Mouse (Mus musculus) gastrocnemius, adult 18-20 months (tissue): Measurements from ENCODE around the gene Atp6v0a1. TPM values are rescaled to one million over a fixed set of nuclear protein-coding genes. Genes with fewer than 3 reads are reported as not detected.

ENCODE experiments used
- DNase-seq: peaks from one replicate; pipeline ENCODE4 v3.0.0; 2021; ENCODE audit warnings: low spot score
- total RNA-seq, 2 experiments: library from RNA; stranded (reverse); gene quantifications; 2 replicates each; pipeline ENCODE4 v1.2.3; 2021

Gene Atp6v0a1
- total RNA-seq, 2 experiments from 2014 or later: 57.0 to 74.4 TPM

DNA sequence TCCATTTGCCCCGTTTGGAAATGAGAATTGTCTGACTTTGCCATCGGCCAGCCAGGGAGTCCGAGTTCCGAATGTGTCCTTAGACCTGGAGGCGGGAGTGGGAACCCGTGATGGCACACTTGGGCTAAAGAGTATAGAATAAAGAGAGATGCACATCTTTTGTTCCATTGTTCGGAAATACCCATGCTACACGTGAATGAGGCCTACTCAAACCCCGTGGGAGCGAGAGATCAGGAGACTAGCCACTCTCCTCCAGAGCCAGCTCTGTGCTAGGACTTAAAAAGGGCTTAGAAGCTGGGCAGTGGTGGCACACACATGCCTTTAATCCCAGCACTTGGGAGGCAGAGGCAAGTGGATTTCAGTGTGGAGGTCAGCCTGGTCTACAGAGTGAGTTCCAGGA is 50.2 kb downstream of the Atp6v0a1 start:
- no peak for DNase-seq

DNA sequence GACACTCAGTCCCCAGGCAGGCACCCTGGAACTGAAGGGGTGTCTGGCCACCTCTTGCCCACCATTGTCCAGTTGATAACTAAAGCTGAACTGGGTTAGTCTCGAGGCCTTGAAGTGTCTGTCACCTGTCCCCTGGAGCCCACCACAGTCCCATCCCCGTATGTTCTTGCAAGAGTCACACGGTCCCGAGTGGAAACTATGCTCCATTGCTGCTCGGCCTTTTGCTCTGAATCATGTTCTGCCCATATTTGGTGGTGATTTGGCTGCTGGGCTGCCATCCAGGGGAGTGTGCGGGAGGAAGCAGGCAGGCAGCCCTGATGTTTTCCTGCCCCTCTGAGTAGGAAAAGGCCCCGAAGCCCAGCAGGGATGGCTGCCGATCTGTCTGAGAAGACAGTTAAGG is 50.9 kb downstream of the Atp6v0a1 start:
- peak; percentile 64 for DNase-seq

DNA sequence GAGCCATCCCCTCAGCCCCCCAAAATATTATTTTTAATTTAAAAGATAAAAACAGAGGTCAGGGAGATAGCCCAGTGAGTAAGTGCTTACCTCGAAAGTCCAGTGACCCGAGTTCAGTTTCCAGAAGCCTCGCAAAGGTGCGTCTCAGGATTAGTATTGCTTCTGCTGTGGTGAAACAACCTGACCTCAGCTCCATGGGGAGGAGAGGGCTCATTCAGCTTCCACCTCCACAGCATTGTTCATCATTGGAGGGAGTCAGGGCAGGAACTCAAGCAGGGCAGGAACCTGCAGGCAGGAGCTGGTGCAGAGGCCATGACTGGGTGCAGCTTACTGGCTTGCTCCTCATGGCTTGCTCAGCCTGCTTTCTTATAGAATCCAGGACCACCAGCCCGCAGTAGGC is 51.8 kb downstream of the Atp6v0a1 start:
- no peak for DNase-seq

DNA sequence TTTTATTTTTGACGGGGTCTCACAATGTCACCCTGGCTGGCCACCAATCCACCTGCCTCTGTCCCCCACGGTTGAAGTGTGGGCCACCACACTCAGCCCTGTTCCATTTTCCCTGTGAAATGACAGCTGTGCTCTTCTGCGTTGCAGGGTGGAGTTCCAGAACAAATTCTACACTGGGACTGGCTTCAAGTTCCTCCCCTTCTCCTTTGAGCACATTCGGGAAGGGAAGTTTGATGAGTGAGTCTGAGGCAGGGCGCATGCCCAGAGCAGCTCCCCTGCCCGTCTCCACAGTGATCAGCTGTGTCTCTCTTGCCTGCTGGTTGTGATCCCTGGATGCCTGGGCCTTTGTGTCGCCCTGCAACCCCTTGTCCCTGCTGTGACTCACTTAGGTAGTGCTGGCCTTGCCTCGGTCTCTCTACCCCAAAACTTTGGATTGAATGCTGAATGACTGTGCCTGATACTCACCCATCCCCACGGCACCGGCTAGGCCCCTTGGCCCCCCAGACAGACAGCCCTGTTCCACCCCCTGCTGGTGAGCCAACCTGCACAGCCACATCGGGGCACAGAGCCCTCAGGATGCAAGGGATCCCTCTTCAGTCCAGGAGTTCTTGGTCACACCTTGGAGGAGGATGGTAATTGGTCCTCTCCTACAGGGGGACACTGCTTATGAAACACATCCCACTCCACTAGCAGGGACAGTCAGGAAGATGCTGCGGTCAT is 53.1 kb downstream of the Atp6v0a1 start:
- DNase-seq: peak; percentile 75

DNA sequence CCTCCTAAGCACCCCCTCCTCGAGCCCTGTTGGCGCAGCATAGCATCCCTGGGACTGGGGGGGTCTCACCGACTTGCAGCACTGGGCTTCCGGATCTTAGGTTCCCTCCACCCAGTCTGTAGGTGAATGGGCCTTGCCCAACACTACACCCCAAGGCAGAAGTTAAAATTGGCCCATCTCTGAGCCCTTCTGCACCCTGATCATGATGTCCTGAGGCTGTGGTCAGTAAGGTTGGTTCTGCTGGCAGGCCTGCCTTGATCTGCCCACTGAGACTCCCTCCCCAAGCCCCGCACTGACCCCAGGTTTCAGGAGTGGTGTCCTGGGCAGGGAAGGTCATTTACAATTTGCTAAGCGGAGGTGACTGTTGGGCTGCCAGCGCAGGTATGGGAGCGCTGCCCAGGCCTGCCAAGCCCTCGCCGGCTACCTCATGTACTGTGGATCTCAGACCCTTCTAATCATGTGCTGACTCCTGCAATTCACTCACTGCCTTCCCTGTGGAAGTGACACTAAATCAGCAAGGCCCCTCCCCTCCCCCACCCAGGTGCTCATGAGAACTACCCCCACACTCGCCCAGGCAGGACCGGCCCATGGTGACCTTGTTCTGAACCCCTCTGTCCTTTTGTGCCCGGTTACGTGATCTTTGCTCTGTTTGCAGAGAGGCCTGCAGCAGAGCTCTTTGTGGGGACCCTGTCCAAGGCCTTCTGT is 53.9 kb downstream of the Atp6v0a1 start:
- DNase-seq: no peak

DNA sequence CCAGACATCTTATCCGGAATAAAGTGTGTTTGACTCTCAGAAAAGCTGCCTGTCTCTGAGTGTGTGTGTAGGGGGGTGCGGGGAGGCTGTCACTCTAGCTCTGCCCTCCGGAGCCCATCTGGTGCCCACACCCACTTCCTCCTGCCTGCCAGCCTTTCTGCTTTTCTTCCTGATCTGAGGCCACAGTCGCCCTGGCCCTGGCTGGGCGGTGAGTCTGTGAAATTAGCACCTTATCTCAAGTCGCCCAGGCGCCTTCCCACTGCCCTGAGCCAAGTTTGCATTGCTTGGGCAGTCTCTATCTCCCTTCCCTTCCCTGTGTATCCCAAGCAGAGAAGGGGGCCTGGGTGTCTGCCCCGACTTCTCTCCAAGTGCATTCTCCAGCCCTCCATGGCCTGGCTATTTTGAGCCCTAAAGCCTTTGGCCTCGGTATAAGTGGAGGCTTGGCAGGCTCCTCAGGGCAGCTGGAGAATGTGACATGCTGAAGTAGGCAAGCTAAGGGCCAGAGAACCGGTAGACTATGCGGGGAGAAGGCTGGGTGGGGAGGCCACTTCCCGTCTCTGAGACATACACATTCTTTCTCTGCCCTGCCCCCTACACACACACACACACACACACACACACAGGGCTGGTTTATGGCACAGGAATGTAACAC is 54.5 kb downstream of the Atp6v0a1 start:
- peak; percentile 82 for DNase-seq

DNA sequence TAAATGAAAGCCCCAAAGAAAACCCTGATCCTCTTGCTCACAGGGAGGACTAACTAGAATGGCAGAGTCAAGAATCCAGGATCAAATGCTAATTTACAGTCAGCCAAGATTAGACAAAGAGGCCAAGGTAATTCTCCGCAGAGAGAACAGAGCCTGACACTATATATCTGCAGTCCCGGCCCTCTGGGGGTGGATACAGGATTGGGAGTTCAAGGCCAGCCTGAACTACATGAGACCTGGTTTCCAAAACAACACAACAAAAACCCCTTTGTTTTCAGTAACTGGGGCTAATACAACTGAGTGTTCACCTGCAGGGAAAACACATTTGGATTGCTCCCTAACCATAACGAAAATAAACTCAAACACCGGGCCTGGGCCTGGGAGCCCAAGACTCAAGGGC is 55.2 kb downstream of the Atp6v0a1 start:
- DNase-seq: no peak

DNA sequence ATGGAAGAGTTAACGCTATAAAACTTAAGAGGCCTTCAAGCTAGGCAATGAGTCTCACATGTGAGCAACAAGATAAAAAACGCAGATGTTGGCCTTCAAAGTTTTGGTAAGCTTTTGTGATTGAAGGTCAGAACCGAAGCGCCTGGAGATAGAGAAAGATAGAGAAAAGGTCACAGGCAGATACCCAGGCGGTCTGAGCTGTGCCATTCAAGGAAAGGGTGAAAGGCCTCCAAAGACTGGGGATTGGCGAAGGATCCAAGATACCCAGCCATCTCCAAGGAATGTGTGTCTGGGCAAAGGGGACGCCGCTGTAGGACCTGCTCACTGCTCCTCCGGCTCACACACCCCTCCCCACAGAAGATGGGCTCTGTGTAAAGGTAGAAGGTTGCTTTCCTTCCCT is 55.8 kb downstream of the Atp6v0a1 start:
- DNase-seq: no peak

DNA sequence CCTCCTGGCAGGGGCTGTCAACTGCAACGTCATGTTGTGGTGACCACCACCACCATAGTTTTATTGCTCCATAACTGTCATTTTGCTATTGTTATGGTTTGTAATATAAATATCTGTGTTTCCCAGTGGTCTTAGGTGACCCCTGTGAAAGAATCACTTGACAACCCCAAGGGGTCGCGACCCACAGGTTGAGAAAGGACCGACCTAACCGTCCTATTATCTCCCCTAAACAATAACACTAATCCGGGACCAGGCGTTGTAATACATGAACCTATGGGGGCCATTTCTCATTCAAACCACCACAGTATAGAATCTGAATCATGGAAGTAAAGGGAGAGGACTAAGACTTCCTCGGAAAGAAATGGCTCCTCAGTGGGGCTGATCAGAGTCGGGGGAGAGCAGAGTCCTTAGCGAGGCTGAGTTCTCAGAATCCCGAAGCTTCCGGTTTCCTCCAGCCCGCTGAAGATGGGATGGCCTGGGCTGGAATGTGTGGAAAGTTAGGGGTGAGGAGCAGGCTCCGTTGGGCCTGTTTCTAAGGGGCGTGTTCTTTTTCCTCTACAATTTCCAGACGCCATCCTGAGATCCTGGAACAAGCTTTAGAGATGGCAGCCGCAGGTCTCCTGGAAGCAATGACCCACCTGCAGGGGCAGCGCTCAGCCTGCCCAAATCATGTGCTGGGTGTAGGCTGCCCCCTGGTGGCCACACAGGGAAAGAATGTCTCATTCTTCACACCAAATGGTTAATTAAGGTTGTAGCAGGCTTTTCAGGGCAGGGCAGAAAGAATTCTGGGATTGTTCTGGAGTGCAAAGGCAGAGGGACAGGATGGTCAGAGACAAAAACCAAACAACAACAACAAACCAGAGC is 57.5 kb downstream of the Atp6v0a1 start:
- DNase-seq: peak; percentile 79

DNA sequence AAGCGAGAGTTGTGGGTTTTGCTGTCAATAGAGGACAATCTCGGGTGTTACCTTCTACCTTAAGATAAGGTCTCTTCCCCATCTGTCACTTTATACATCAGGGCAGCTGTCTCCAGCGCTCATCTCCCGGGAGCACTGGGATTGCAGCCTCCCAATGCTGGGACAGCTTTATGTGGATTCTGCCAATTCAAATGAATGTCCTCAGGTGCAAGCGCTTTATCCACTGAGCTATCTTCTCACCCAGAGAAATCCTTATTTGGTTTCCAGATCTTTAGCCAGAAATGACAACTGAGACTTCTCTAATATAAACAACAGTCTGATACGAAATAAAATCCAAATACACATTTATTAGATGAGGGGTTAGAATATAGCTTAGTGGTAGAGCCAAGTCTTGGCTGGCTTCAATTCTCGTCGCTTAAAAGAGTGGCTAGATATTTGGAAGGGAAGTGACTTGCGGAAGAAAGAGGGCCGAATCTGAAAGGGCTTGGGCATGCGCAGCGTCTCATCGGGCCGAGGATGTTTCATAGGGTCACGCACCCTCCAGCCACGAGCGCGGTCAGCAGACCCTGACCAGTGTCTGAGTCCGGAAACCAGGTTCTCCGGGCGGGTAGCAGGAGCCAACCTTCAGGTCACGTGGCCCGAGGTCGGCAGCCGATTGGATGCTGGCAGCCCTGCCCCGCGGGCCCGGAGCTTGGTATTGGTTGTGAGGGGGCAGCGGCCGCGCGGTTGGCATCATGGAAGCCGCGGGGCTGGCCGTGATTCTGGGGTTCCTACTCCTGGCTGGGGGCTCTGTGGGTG is 60.3 kb downstream of the Atp6v0a1 start, which contains the start of gene Naglu:
Gene Naglu, plus strand, starts transcription at position 622 of the 798 bp plus-strand sequence.
- peak; percentile 97 for DNase-seq

DNA sequence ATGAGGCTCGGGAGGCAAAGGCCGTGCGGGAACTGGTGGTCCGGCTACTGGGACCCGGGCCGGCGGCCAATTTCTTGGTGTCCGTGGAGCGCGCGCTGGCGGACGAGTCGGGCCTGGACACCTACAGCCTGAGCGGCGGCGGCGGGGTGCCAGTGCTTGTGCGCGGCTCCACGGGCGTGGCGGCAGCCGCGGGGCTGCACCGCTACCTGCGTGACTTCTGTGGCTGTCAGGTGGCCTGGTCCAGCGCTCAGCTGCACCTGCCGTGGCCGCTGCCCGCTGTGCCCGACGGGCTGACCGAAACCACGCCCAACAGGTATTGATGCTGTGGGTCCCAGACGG is 60.9 kb downstream of the Atp6v0a1 start:
- DNase-seq: no peak

DNA sequence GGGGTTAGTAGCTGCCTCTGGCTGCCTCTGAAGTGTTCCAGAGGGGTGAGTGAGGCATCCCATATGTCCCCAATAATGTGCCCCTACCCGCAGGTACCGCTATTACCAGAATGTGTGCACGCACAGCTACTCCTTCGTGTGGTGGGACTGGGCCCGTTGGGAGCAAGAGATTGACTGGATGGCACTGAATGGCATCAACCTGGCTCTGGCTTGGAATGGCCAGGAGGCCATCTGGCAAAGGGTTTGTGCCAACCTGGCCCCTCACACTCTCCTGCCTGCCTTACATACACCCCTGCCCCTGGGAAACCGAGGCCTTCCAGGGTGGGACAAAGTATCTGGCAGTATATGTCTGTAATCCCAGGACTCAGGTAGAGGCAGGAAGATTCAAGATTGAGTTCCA is 61.7 kb downstream of the Atp6v0a1 start:
- no peak for DNase-seq

DNA sequence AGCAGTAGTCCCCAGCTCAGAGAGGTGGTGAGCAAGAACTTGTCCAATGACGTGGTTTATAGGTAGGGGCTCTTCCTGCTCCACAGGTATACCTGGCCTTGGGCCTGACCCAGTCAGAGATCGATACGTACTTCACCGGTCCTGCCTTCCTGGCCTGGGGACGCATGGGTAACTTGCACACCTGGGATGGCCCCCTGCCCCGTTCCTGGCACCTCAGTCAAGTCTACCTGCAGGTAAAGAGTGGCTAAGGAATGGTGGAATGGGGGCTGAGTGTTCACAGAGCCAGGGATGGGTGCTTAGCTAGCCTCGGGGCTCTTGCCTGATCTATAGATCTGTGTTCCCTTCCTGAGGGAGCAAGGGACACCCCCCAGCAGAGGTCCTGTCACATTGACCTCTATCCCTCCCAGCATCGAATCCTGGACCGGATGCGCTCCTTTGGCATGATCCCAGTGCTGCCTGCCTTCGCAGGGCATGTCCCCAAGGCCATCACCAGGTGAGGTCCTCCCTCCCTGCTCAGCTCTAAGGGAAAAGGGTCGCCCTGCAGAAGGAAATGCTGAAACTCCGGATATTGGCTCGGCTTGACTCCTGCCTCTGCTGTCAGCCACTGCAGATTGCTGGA is 62.7 kb downstream of the Atp6v0a1 start:
- no peak for DNase-seq

DNA sequence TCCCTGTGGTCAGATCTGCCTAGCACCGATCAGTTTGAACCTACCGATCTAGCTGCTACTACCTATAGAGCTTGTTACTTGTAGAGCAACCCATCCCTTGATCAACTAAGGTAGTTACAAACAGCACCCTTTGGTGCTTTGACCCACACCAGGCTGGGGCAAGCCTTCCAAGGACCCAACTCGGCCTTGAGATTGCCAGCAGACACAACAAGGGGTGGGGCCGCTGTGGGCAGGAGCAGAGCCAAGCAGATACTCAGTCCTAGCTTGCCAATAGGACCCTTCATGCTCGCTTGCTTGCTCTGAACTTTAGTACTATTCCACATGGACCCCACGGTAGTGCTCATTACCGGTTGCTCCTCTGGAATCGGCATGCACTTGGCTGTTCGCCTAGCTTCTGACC is 68.9 kb downstream of the Atp6v0a1 start, which contains the start of gene Hsd17b1:
Gene Hsd17b1, plus strand, starts transcription at position 291 of the 400 bp plus-strand sequence.
- no peak for DNase-seq

DNA sequence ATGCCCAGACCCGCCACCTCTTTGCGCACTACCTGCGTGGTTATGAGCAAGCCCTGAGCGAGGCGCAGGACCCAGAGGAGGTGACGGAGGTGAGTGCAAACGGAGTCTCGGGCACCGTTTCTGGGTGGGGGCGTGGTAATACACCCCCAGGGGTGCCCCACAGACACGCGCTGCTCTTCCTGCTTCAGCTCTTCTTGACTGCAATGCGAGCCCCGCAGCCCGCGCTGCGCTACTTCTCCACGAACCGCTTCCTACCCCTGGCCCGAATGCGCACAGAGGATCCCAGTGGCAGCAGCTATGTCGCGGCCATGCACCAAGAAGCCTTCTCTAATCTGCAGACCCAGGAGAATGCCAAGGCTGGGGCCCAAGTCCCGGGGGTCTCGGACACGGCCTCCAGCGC is 70.5 kb downstream of the Atp6v0a1 start:
- no peak for DNase-seq

DNA sequence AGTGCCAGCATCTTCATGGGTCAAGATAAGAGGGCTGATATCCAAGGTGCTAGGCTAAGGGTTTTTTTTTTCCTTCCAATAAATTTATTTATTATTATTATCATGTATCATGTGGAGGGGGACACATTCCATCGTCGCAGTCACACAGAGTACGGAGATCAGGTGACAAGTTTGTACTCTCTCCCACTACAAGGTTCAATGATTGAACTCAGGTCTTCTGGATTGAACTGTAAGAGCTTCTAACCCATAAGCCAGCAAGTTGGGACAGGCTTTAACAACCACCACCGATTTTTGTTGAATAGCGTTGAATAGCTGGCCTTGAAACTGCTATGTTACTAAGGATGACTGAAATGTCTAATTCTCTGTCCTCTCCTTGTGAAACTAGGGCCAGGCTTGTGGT is 71.2 kb downstream of the Atp6v0a1 start:
- no peak for DNase-seq

DNA sequence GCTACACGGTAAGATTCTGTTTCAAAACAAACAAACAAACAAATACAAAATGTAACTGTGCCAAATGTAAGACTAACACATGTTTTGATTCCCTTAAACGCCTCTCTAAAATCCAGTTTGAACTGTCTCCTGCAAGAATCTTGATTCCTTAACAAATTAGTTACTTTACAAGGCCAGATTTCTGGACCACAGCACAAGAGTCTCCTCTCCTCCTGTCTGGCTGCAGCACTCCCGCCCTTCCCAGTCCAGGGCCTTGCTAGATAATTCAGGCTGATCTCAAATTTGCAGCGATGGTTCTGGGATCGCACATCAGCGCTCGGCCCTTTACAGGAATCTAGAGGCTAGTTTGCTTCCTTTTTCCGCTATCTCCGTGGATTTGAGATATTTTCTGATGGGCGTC is 72.4 kb downstream of the Atp6v0a1 start:
- no peak for DNase-seq

DNA sequence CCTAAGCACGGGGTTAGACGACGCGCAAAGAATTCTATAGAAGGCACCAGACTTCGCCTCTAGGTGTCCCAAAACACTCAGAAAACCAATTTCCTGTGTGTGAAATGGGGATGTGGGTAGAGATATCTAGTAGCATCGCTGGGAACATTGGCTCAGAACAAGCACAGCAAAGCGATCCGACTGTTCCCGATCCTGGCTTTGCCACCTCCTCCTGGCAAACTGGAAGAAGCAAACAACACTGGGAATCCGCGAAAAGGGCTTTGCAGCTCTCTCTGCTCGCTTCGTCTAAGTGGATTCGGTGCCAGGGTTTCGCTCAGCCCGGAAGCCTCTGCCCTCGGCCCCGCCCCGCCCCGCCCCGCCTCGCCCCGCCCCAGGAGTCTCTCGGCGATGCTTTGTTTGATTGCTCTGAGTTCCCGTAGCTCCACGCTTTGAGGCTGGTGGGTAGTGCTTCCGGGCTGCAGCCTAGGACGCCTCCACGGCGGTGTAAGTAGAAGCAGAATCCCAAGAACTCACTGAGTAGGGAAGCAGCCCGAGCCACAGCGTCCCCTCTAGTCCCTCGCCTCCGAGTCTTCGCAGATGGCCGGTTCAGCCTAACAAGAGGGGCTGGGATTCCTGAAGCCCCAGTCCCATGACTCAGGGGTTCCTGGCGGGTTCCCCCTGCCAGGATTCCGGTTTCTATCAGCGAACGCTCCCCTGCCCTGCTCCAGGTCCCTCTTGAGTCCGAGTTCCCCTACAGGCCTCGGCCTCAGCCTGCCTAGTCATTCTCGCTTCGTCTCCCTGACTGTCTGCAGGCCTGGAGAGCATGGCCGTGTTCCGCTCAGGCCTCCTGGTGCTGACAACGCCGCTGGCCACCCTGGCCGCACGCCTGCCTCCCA is 73.2 kb downstream of the Atp6v0a1 start, which contains the start of gene Coasy:
Gene Coasy, plus strand, starts transcription at position 358 of the 875 bp plus-strand sequence.
- peak; percentile 81 for DNase-seq

DNA sequence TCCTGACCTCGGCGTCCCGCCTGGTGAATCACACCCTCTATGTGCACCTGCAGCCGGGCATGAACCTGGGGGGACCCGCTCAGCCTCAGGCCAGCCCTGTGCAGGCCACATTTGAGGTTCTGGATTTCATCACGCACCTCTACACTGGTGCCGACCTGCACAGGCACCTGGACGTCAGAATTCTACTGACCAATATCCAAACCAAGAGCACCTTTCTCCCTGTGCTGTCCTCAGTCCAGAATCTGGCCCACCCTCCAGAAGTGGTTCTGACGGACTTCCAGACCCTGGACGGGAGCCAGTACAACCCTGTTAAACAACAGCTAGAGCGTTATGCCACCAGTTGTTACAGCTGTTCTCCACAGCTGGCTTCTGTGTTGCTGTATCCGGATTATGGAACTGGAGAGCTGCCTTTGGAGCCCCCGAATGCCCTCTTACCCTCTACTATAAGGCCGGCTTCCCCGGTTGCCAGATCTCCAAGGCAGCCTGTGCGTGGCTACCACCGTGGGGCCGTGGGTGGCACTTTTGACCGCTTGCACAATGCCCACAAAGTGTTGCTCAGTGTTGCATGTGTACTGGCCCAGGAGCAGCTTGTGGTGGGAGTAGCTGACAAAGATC is 73.9 kb downstream of the Atp6v0a1 start:
- DNase-seq: no peak
